Mouse (Mus musculus) CH12.LX (cell line): ENCODE results near the gene Sept1. TPM values are rescaled to one million over a fixed set of nuclear protein-coding genes. Genes with fewer than 3 reads are reported as not detected.

Experiments used
- DNase-seq: peaks from one replicate; pipeline ENCODE4 v3.0.0-alpha.2; 2013; ENCODE audit errors: extremely low read depth
- H3K27ac ChIP-seq: 2 replicates; pipeline ENCODE4 v1.5.1; 2012; ENCODE audit warnings: low read depth, mild to moderate bottlenecking, control low read depth, moderate library complexity; ENCODE audit not compliant: insufficient read depth
- H3K27me3 ChIP-seq: replicated peaks from 2 replicates; pipeline ENCODE3; 2012; ENCODE audit warnings: inconsistent platforms
- H3K36me3 ChIP-seq, 2 experiments: replicated peaks in 1 of 2; 2 replicates each; pipeline versions ENCODE3 to v1.6.1; 2012; ENCODE audit warnings: inconsistent platforms in 1 of 2, low read length in 1 of 2, mild to moderate bottlenecking in 1 of 2, mixed read lengths in 1 of 2, moderate library complexity in 1 of 2; ENCODE audit not compliant: control insufficient read depth in 1 of 2, insufficient read depth in 1 of 2
- H3K4me1 ChIP-seq, 2 experiments: 2 replicates each; pipeline ENCODE4 v1.6.1; 2012; ENCODE audit warnings: inconsistent platforms in 1 of 2, moderate library complexity in 1 of 2; ENCODE audit not compliant: insufficient read depth in 2 of 2, control insufficient read depth in 1 of 2
- H3K4me2 ChIP-seq: 2 replicates; pipeline ENCODE4 v1.6.1; 2012; ENCODE audit warnings: low read depth, mild to moderate bottlenecking, control low read depth; ENCODE audit not compliant: poor library complexity, insufficient read depth, severe bottlenecking
- H3K4me3 ChIP-seq, 3 experiments: fragments of 150-350 bp in 1 of 3; sonication (generic) in 1 of 3; replicated peaks in 1 of 3; 2 replicates each; pipeline versions ENCODE3 to v1.5.1; 2011 to 2012; ENCODE audit warnings: low read depth in 2 of 3, low read length in 2 of 3, mild to moderate bottlenecking in 2 of 3, moderate library complexity in 2 of 3, control low read depth in 1 of 3, improper control_type of control experiment in 1 of 3, inconsistent platforms in 1 of 3, mixed read lengths in 1 of 3; ENCODE audit not compliant: poor library complexity in 1 of 3
- H3K79me2 ChIP-seq: replicated peaks from 2 replicates; pipeline ENCODE4 v1.6.1; 2012; ENCODE audit warnings: mild to moderate bottlenecking, moderate library complexity; ENCODE audit not compliant: control insufficient read depth, poor library complexity, insufficient read depth, severe bottlenecking; ENCODE audit errors: extremely low read depth
- H3K9ac ChIP-seq: 2 replicates; pipeline ENCODE4 v1.6.1; 2012; ENCODE audit warnings: low read depth, mild to moderate bottlenecking, control low read depth, moderate library complexity; ENCODE audit not compliant: insufficient read depth
- H3K9me3 ChIP-seq: replicated peaks from 2 replicates; pipeline ENCODE3; 2012; ENCODE audit warnings: low read length, inconsistent platforms, mixed read lengths
- BHLHE40 ChIP-seq: IDR thresholded peaks from 2 replicates; pipeline ENCODE4 v1.6.1; 2011; ENCODE audit warnings: mild to moderate bottlenecking, low read depth, low read length, improper control_type of control experiment
- CHD2 ChIP-seq: IDR thresholded peaks from 2 replicates; pipeline ENCODE4 v1.6.1; 2011; ENCODE audit warnings: low read length, improper control_type of control experiment
- CTCF ChIP-seq, 2 experiments: IDR thresholded peaks in 1 of 2; conservative IDR thresholded peaks in 1 of 2; 2 replicates each; pipeline ENCODE4 v1.5.1; 2011 to 2012; ENCODE audit warnings: low read depth in 2 of 2, low read length in 2 of 2, improper control_type of control experiment in 1 of 2, inconsistent platforms in 1 of 2, mild to moderate bottlenecking in 1 of 2, moderate library complexity in 1 of 2
- E2F4 ChIP-seq: IDR thresholded peaks from 2 replicates; pipeline ENCODE4 v1.6.1; 2011; ENCODE audit warnings: low read depth, low read length, improper control_type of control experiment; ENCODE audit not compliant: insufficient replicate concordance
- ELF1 ChIP-seq: IDR thresholded peaks from 2 replicates; pipeline ENCODE4 v1.6.1; 2014; ENCODE audit warnings: low read depth, mild to moderate bottlenecking, inconsistent platforms, low read length, improper control_type of control experiment
- EP300 ChIP-seq: IDR thresholded peaks from 2 replicates; pipeline ENCODE4 v1.6.1; 2011; ENCODE audit warnings: low read length, improper control_type of control experiment
- HCFC1 ChIP-seq: IDR thresholded peaks from 2 replicates; pipeline ENCODE4 v1.6.1; 2012; ENCODE audit warnings: low read depth, mild to moderate bottlenecking, inconsistent platforms, low read length, improper control_type of control experiment
- JUND ChIP-seq: conservative IDR thresholded peaks from 2 replicates; pipeline ENCODE4 v1.6.1; 2011; ENCODE audit warnings: low read depth, low read length, improper control_type of control experiment
- KAT2A ChIP-seq: IDR thresholded peaks from 2 replicates; pipeline ENCODE4 v1.6.1; 2012; ENCODE audit warnings: low read length, improper control_type of control experiment, inconsistent platforms; ENCODE audit not compliant: insufficient replicate concordance
- MAX ChIP-seq: IDR thresholded peaks from 2 replicates; pipeline ENCODE4 v1.6.1; 2011; ENCODE audit warnings: low read length, improper control_type of control experiment
- MAZ ChIP-seq: IDR thresholded peaks from 2 replicates; pipeline ENCODE4 v1.6.1; 2012; ENCODE audit warnings: low read depth, mild to moderate bottlenecking, inconsistent platforms, low read length, improper control_type of control experiment, moderate library complexity
- MEF2A ChIP-seq: IDR thresholded peaks from 2 replicates; pipeline ENCODE4 v1.6.1; 2014; ENCODE audit warnings: low read depth, mild to moderate bottlenecking, inconsistent platforms, low read length, improper control_type of control experiment, borderline replicate concordance
- NELFE ChIP-seq: IDR thresholded peaks from 2 replicates; pipeline ENCODE4 v1.6.1; 2011; ENCODE audit warnings: low read depth, low read length, improper control_type of control experiment
- NRF1 ChIP-seq: IDR thresholded peaks from 2 replicates; pipeline ENCODE4 v1.6.1; 2014; ENCODE audit warnings: low read depth, mild to moderate bottlenecking, inconsistent platforms, low read length, improper control_type of control experiment, moderate library complexity
- POLR2A ChIP-seq: IDR thresholded peaks from 2 replicates; pipeline ENCODE4 v1.6.1; 2011; ENCODE audit warnings: low read depth, mild to moderate bottlenecking, improper control_type of control experiment, low read length
- RAD21 ChIP-seq: IDR thresholded peaks from 2 replicates; pipeline ENCODE4 v1.6.1; 2011; ENCODE audit warnings: low read depth, mild to moderate bottlenecking, low read length, improper control_type of control experiment, moderate library complexity
- RCOR1 ChIP-seq: conservative IDR thresholded peaks from 2 replicates; pipeline ENCODE4 v1.6.1; 2012; ENCODE audit warnings: low read depth, mild to moderate bottlenecking, inconsistent platforms, low read length, improper control_type of control experiment
- SIN3A ChIP-seq: IDR thresholded peaks from 2 replicates; pipeline ENCODE4 v1.6.1; 2012; ENCODE audit warnings: low read length, improper control_type of control experiment, inconsistent platforms
- TBP ChIP-seq: conservative IDR thresholded peaks from 2 replicates; pipeline ENCODE4 v1.6.1; 2011; ENCODE audit warnings: low read depth, low read length, improper control_type of control experiment
- USF2 ChIP-seq: conservative IDR thresholded peaks from 2 replicates; pipeline ENCODE4 v1.6.1; 2011; ENCODE audit warnings: low read depth, low read length, improper control_type of control experiment
- ZKSCAN1 ChIP-seq: IDR thresholded peaks from 2 replicates; pipeline ENCODE4 v1.6.1; 2012; ENCODE audit warnings: low read depth, inconsistent platforms, low read length, improper control_type of control experiment, borderline replicate concordance
- ZMIZ1 ChIP-seq: IDR thresholded peaks from 2 replicates; pipeline ENCODE4 v1.6.1; 2012; ENCODE audit warnings: low read depth, mild to moderate bottlenecking, inconsistent platforms, low read length, improper control_type of control experiment
- dilution Hi-C: fragments of 300-500 bp; cut with MboI; formaldehyde crosslinking; loops from 2 replicates; pipeline ENCODE4 v1.14.3; 2020; ENCODE audit warnings: low sequenced_read_pairs; ENCODE audit not compliant: extremely low pct_unique_long_range_greater_than_20kb, extremely low pct_ligation_motif_present
- in situ Hi-C: fragments of 300-500 bp; cut with MboI; formaldehyde crosslinking; loops from 3 replicates; pipeline ENCODE4 v1.14.3; 2019; ENCODE audit warnings: low sequenced_read_pairs, low pct_ligation_motif_present, low pct_unique_long_range_greater_than_20kb, mixed read lengths
- polyA plus RNA-seq: library from polyadenylated mRNA; unstranded; fragments of >175 nt; gene quantifications from 2 replicates; pipeline ENCODE4 v1.2.1, GENCODE M21; 2012; ENCODE audit warnings: low read depth; ENCODE audit not compliant: insufficient read length
- total RNA-seq, 2 experiments: library from RNA; depleted of rRNA; stranded (reverse); fragments of 300-350 nt in 1 of 2; fragments of >200 nt in 1 of 2; gene quantifications; 2 replicates each; pipeline ENCODE4 v1.2.3; 2012 to 2014

Sept1 gene
- total and polyA plus RNA-seq, 3 experiments: 42.7 to 171 (median 92.3) TPM

DNA sequence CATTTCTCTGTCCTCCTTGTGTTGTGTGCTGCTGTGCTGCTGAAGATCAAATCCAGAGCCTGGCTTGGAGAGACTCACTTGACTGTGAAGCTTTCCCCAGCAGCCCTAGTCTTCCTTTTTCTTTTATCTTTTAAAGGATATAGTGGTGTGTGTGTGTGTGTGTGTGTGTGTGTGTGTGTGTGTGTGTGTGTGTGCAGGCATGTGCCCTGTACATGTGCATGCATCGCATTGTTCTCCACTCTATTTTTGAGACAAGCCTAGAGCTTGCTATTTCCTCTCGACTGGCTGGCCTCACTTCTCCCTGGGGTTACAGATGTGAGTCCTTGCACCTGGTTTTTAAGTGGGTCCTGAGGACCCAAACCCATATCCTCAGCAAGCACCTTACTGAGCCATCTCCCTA, 49.3 kb upstream of the Sept1 start:
- no peak for DNase-seq
- no peaks in the 10 kb centered on the region for H3K79me2 ChIP-seq
- no peak overlapping the region for H3K27ac ChIP-seq
- H3K4me3 ChIP-seq: no peak overlapping the region
- no peaks in the 10 kb centered on the region for H3K27me3 ChIP-seq
- dilution Hi-C loops: no loop called here
- H3K4me2 ChIP-seq: no peak overlapping the region
- no peak overlapping the region for H3K9ac ChIP-seq
- no peaks in the 10 kb centered on the region for H3K9me3 ChIP-seq
- TF ChIP-seq CHD2: no peak
- TF ChIP-seq HCFC1: no peak
- no peak for TF ChIP-seq USF2
- TF ChIP-seq EP300: no peak
- no peak for TF ChIP-seq MEF2A
- TF ChIP-seq RAD21: no peak
- no peak for TF ChIP-seq TBP
- no peak for TF ChIP-seq ZMIZ1
- no peak for TF ChIP-seq CTCF (conservative IDR thresholded peaks at IDR 0.05 in 1 of 2, IDR thresholded peaks at IDR 0.05 in 1 of 2; ENCODE audit: low read depth in 2 of 2, low read length in 2 of 2)
- TF ChIP-seq SIN3A: no peak
- no peak for TF ChIP-seq ELF1
- no peak for TF ChIP-seq ZKSCAN1
- TF ChIP-seq KAT2A: no peak
- no peak for TF ChIP-seq NRF1
- TF ChIP-seq JUND: no peak
- no peak for TF ChIP-seq BHLHE40
- TF ChIP-seq RCOR1: no peak
- no peak for TF ChIP-seq POLR2A
- no peak for TF ChIP-seq NELFE
- TF ChIP-seq, all 38 proteins: peak for 0
- Histone ChIP-seq H3K4me1 (peaks cover 31 to 76% of the 10 kb centered on the region in 2 experiments), H3K36me3 (peaks cover 0 to 6% of the 10 kb centered on the region in 2 experiments)
- in situ Hi-C loops: no loop called here

DNA sequence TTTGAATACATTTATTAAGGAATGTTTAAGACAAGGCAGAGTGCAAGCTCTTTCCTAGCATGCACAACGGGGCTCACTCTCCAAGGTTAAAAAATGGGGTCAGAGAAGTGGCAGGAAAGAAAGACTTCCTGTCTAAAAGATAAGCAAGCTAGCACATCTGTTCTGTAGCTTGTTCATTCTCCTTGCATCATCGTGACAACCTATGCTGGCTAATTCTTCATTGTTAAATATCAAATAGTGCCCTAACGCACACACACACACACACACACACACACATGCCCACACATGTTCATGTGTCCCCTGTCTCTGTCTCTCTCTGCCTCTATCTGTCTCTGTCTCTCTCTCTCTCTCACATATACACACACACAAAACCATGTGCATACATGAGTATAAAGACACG, 48.2 kb upstream of the Sept1 start:
- TF ChIP-seq ZMIZ1 (no peak), KAT2A (no peak), MAX (no peak), MAZ (no peak), E2F4 (no peak), MEF2A (no peak)
- H3K4me2 ChIP-seq: no peak overlapping the region
- H3K36me3 ChIP-seq: peaks cover 0 to under 1% of the 10 kb centered on the region in 2 experiments
- H3K9ac ChIP-seq: no peak overlapping the region
- no peak for DNase-seq
- dilution Hi-C loops (no loop called here), in situ Hi-C loops (no loop called here)
- no peaks in the 10 kb centered on the region for H3K9me3 ChIP-seq
- no peak overlapping the region for H3K27ac ChIP-seq
- H3K4me1 ChIP-seq: peaks cover 37 to 77% of the 10 kb centered on the region in 2 experiments
- H3K4me3 ChIP-seq: no peak overlapping the region
- no peaks in the 10 kb centered on the region for H3K79me2 ChIP-seq
- H3K27me3 ChIP-seq: no peaks in the 10 kb centered on the region
